Mouse (Mus musculus) kidney, embryonic 15.5 days (tissue): ENCODE measurements at regions not wholly inside any gene's neighbourhood (a gene's known extent, or its start where the extent isn't known, plus 50 kb on each side); places are given as distances from the start of the nearest gene placed in this dataset.

ENCODE experiments used
- ATAC-seq: fragments of 200-750 bp; cut with Nextera tagmentation; replicated peaks from 2 replicates; pipeline ENCODE4 v1.8.0; 2017; ENCODE audit warnings: moderate TSS enrichment; ENCODE audit not compliant: low FRiP score
- H3K27ac ChIP-seq: fragments of 300-500 bp; sonication (generic); 2 replicates; pipeline ENCODE4 v1.5.1; 2015; ENCODE audit warnings: mild to moderate bottlenecking, inconsistent platforms
- H3K27me3 ChIP-seq: fragments of 300-500 bp; sonication (generic); 2 replicates; pipeline ENCODE4 v1.6.1; 2015; ENCODE audit warnings: inconsistent platforms
- H3K36me3 ChIP-seq: fragments of 300-500 bp; sonication (generic); 2 replicates; pipeline ENCODE4 v1.6.1; 2015; ENCODE audit warnings: inconsistent platforms
- H3K4me1 ChIP-seq: fragments of 300-500 bp; sonication (generic); 2 replicates; pipeline ENCODE4 v1.6.1; 2015; ENCODE audit warnings: inconsistent platforms
- H3K4me2 ChIP-seq: fragments of 300-500 bp; sonication (generic); 2 replicates; pipeline ENCODE4 v1.6.1; 2015; ENCODE audit warnings: moderate library complexity, mild to moderate bottlenecking, inconsistent platforms
- H3K4me3 ChIP-seq: fragments of 300-500 bp; sonication (generic); replicated peaks from 2 replicates; pipeline ENCODE4 v1.5.1; 2015; ENCODE audit warnings: mild to moderate bottlenecking, inconsistent platforms
- H3K9ac ChIP-seq: fragments of 300-500 bp; sonication (generic); 2 replicates; pipeline ENCODE4 v1.6.1; 2015; ENCODE audit warnings: mild to moderate bottlenecking, inconsistent platforms
- H3K9me3 ChIP-seq: fragments of 300-500 bp; sonication (generic); replicated peaks from 2 replicates; pipeline ENCODE4 v1.6.1; 2016; ENCODE audit warnings: inconsistent platforms
- WGBS: fragments of 180-500 bp; shearing (Covaris S2); methylation state at CpG from one replicate; pipeline ENCODE4 v1.1.7; 2015; ENCODE audit warnings: mixed read lengths; 5-methylcytosine and 5-hydroxymethylcytosine counted together

- Histone ChIP-seq H3K9ac (no peak overlapping the region), H3K9me3 (no peaks in the 10 kb centered on the region), H3K4me3 (no peak overlapping the region), H3K36me3 (no peaks in the 10 kb centered on the region), H3K27me3 (no peaks in the 10 kb centered on the region), H3K27ac (no peak overlapping the region), H3K4me2 (no peak overlapping the region), H3K4me1 (no peaks in the 10 kb centered on the region)
- 79% methylated on average over 1 of the region's 1 CpGs for WGBS
- no peak for ATAC-seq
Measured at GRCm38 (mm10) chr2:12697209-12697608, 226.6 kb upstream of the Pter start.

- Histone ChIP-seq H3K4me2 (no peak overlapping the region), H3K9me3 (no peaks in the 10 kb centered on the region), H3K36me3 (no peaks in the 10 kb centered on the region), H3K4me3 (no peak overlapping the region), H3K9ac (no peak overlapping the region), H3K4me1 (no peaks in the 10 kb centered on the region), H3K27ac (no peak overlapping the region), H3K27me3 (no peaks in the 10 kb centered on the region)
- no peak for ATAC-seq
- WGBS = 76% methylated on average over 3 of the region's 3 CpGs
Measured at GRCm38 (mm10) chr2:12699331-12699730, 224.5 kb upstream of the Pter start.

GRCm38 (mm10) chr2:12707514-12707913 is 216.3 kb upstream of the Pter start:
- ATAC-seq = no peak
- H3K4me1 ChIP-seq = 0 out of 2 replicates have a peak, but pooled peaks cover 3% of the 10 kb centered on the region
- no peaks in the 10 kb centered on the region for H3K36me3 ChIP-seq
- H3K4me3 ChIP-seq = no peak overlapping the region
- H3K9ac ChIP-seq = no peak overlapping the region
- H3K27me3 ChIP-seq = no peaks in the 10 kb centered on the region
- no peaks in the 10 kb centered on the region for H3K9me3 ChIP-seq
- no peak overlapping the region for H3K27ac ChIP-seq
- 39% methylated on average over 3 of the region's 3 CpGs for WGBS
- no peak overlapping the region for H3K4me2 ChIP-seq

GRCm38 (mm10) chr2:12709156-12709923 is 214.5 kb upstream of the Pter start:
- H3K4me2 ChIP-seq = no peak overlapping the region
- ATAC-seq = peak; percentile 70
- H3K27me3 ChIP-seq = no peaks in the 10 kb centered on the region
- H3K4me1 ChIP-seq = 0 out of 2 replicates have a peak, but pooled peaks cover 3% of the 10 kb centered on the region
- H3K9me3 ChIP-seq = no peaks in the 10 kb centered on the region
- no peak overlapping the region for H3K9ac ChIP-seq
- H3K27ac ChIP-seq = no peak overlapping the region
- WGBS = 65% methylated on average over 16 of the region's 16 CpGs
- H3K4me3 ChIP-seq = no peak overlapping the region
- H3K36me3 ChIP-seq = no peaks in the 10 kb centered on the region

- Histone ChIP-seq H3K9ac (no peak overlapping the region), H3K4me3 (no peak overlapping the region), H3K4me1 (0 out of 2 replicates have a peak, but pooled peaks cover 3% of the 10 kb centered on the region), H3K9me3 (no peaks in the 10 kb centered on the region), H3K4me2 (no peak overlapping the region), H3K27ac (no peak overlapping the region), H3K27me3 (no peaks in the 10 kb centered on the region), H3K36me3 (no peaks in the 10 kb centered on the region)
- no peak for ATAC-seq
- WGBS = 91% methylated on average over 2 of the region's 2 CpGs
Measured at GRCm38 (mm10) chr2:12709924-12710240, 214.0 kb upstream of the Pter start.

GRCm38 (mm10) chr2:12716124-12717012 is 207.5 kb upstream of the Pter start:
- Histone ChIP-seq H3K4me3 (no peak overlapping the region), H3K4me1 (no peaks in the 10 kb centered on the region), H3K36me3 (no peaks in the 10 kb centered on the region), H3K9me3 (no peaks in the 10 kb centered on the region), H3K4me2 (no peak overlapping the region), H3K27ac (no peak overlapping the region), H3K9ac (no peak overlapping the region), H3K27me3 (no peaks in the 10 kb centered on the region)
- 45% methylated on average over 3 of the region's 3 CpGs for WGBS
- no peak for ATAC-seq

- Histone ChIP-seq H3K4me3 (no peak overlapping the region), H3K9ac (no peak overlapping the region), H3K36me3 (no peaks in the 10 kb centered on the region), H3K4me1 (no peaks in the 10 kb centered on the region), H3K9me3 (no peaks in the 10 kb centered on the region), H3K27ac (no peak overlapping the region), H3K4me2 (no peak overlapping the region), H3K27me3 (no peaks in the 10 kb centered on the region)
- WGBS = 73% methylated on average over 4 of the region's 4 CpGs
- no peak for ATAC-seq
Measured at GRCm38 (mm10) chr2:12729251-12729650, 194.6 kb upstream of the Pter start.

- Histone ChIP-seq H3K36me3 (no peaks in the 10 kb centered on the region), H3K27ac (no peak overlapping the region), H3K4me3 (no peak overlapping the region), H3K4me1 (no peaks in the 10 kb centered on the region), H3K9ac (no peak overlapping the region), H3K9me3 (no peaks in the 10 kb centered on the region), H3K27me3 (no peaks in the 10 kb centered on the region), H3K4me2 (no peak overlapping the region)
- 57% methylated on average over 2 of the region's 2 CpGs for WGBS
- no peak for ATAC-seq
Measured at GRCm38 (mm10) chr2:12737140-12737539, 186.7 kb upstream of the Pter start.

GRCm38 (mm10) chr2:12746856-12747255 is 177.0 kb upstream of the Pter start:
- no peak overlapping the region for H3K4me3 ChIP-seq
- no peak overlapping the region for H3K9ac ChIP-seq
- WGBS = 73% methylated on average over 1 of the region's 1 CpGs
- H3K36me3 ChIP-seq = no peaks in the 10 kb centered on the region
- no peaks in the 10 kb centered on the region for H3K9me3 ChIP-seq
- ATAC-seq = no peak
- H3K4me2 ChIP-seq = no peak overlapping the region
- no peak overlapping the region for H3K27ac ChIP-seq
- H3K27me3 ChIP-seq = no peaks in the 10 kb centered on the region
- H3K4me1 ChIP-seq = no peaks in the 10 kb centered on the region

- no peaks in the 10 kb centered on the region for H3K36me3 ChIP-seq
- no peak overlapping the region for H3K9ac ChIP-seq
- 56% methylated on average over 1 of the region's 1 CpGs for WGBS
- H3K4me3 ChIP-seq = no peak overlapping the region
- H3K27me3 ChIP-seq = no peaks in the 10 kb centered on the region
- no peaks in the 10 kb centered on the region for H3K4me1 ChIP-seq
- no peak overlapping the region for H3K4me2 ChIP-seq
- no peak overlapping the region for H3K27ac ChIP-seq
- no peaks in the 10 kb centered on the region for H3K9me3 ChIP-seq
- no peak for ATAC-seq
Measured at GRCm38 (mm10) chr2:12758816-12759215, 165.0 kb upstream of the Pter start.

GRCm38 (mm10) chr2:12759931-12760330 is 163.9 kb upstream of the Pter start:
- ATAC-seq = no peak
- Histone ChIP-seq H3K27me3 (no peaks in the 10 kb centered on the region), H3K4me3 (no peak overlapping the region), H3K36me3 (no peaks in the 10 kb centered on the region), H3K9me3 (no peaks in the 10 kb centered on the region), H3K9ac (no peak overlapping the region), H3K4me2 (no peak overlapping the region), H3K27ac (no peak overlapping the region), H3K4me1 (no peaks in the 10 kb centered on the region)
- 94% methylated on average over 3 of the region's 3 CpGs for WGBS

- Histone ChIP-seq H3K9me3 (no peaks in the 10 kb centered on the region), H3K27ac (no peak overlapping the region), H3K4me2 (no peak overlapping the region), H3K4me3 (no peak overlapping the region), H3K36me3 (no peaks in the 10 kb centered on the region), H3K4me1 (no peaks in the 10 kb centered on the region), H3K9ac (no peak overlapping the region), H3K27me3 (no peaks in the 10 kb centered on the region)
- 80% methylated on average over 3 of the region's 3 CpGs for WGBS
- ATAC-seq = no peak
Measured at GRCm38 (mm10) chr2:12761461-12761860, 162.4 kb upstream of the Pter start.
